Mouse (Mus musculus) CH12.LX (cell line): ENCODE measurements around the gene Olfr589. TPM values are rescaled to one million over a fixed set of nuclear protein-coding genes. Genes with fewer than 3 reads are reported as not detected.

Experiments
- DNase-seq: peaks from one replicate; pipeline ENCODE4 v3.0.0-alpha.2; 2013; ENCODE audit errors: extremely low read depth
- H3K27ac ChIP-seq: 2 replicates; pipeline ENCODE4 v1.5.1; 2012; ENCODE audit warnings: low read depth, mild to moderate bottlenecking, control low read depth, moderate library complexity; ENCODE audit not compliant: insufficient read depth
- H3K27me3 ChIP-seq: replicated peaks from 2 replicates; pipeline ENCODE3; 2012; ENCODE audit warnings: inconsistent platforms
- H3K36me3 ChIP-seq, 2 experiments: replicated peaks in 1 of 2; 2 replicates each; pipeline versions ENCODE3 to v1.6.1; 2012; ENCODE audit warnings: inconsistent platforms in 1 of 2, low read length in 1 of 2, mild to moderate bottlenecking in 1 of 2, mixed read lengths in 1 of 2, moderate library complexity in 1 of 2; ENCODE audit not compliant: control insufficient read depth in 1 of 2, insufficient read depth in 1 of 2
- H3K4me1 ChIP-seq, 2 experiments: 2 replicates each; pipeline ENCODE4 v1.6.1; 2012; ENCODE audit warnings: inconsistent platforms in 1 of 2, moderate library complexity in 1 of 2; ENCODE audit not compliant: insufficient read depth in 2 of 2, control insufficient read depth in 1 of 2
- H3K4me2 ChIP-seq: 2 replicates; pipeline ENCODE4 v1.6.1; 2012; ENCODE audit warnings: low read depth, mild to moderate bottlenecking, control low read depth; ENCODE audit not compliant: poor library complexity, insufficient read depth, severe bottlenecking
- H3K4me3 ChIP-seq, 3 experiments: fragments of 150-350 bp in 1 of 3; sonication (generic) in 1 of 3; replicated peaks in 1 of 3; 2 replicates each; pipeline versions ENCODE3 to v1.5.1; 2011 to 2012; ENCODE audit warnings: low read depth in 2 of 3, low read length in 2 of 3, mild to moderate bottlenecking in 2 of 3, moderate library complexity in 2 of 3, control low read depth in 1 of 3, improper control_type of control experiment in 1 of 3, inconsistent platforms in 1 of 3, mixed read lengths in 1 of 3; ENCODE audit not compliant: poor library complexity in 1 of 3
- H3K79me2 ChIP-seq: replicated peaks from 2 replicates; pipeline ENCODE4 v1.6.1; 2012; ENCODE audit warnings: mild to moderate bottlenecking, moderate library complexity; ENCODE audit not compliant: control insufficient read depth, poor library complexity, insufficient read depth, severe bottlenecking; ENCODE audit errors: extremely low read depth
- H3K9ac ChIP-seq: 2 replicates; pipeline ENCODE4 v1.6.1; 2012; ENCODE audit warnings: low read depth, mild to moderate bottlenecking, control low read depth, moderate library complexity; ENCODE audit not compliant: insufficient read depth
- H3K9me3 ChIP-seq: replicated peaks from 2 replicates; pipeline ENCODE3; 2012; ENCODE audit warnings: low read length, inconsistent platforms, mixed read lengths
- CTCF ChIP-seq, 2 experiments: IDR thresholded peaks in 1 of 2; conservative IDR thresholded peaks in 1 of 2; 2 replicates each; pipeline ENCODE4 v1.5.1; 2011 to 2012; ENCODE audit warnings: low read depth in 2 of 2, low read length in 2 of 2, improper control_type of control experiment in 1 of 2, inconsistent platforms in 1 of 2, mild to moderate bottlenecking in 1 of 2, moderate library complexity in 1 of 2
- E2F4 ChIP-seq: IDR thresholded peaks from 2 replicates; pipeline ENCODE4 v1.6.1; 2011; ENCODE audit warnings: low read depth, low read length, improper control_type of control experiment; ENCODE audit not compliant: insufficient replicate concordance
- NRF1 ChIP-seq: IDR thresholded peaks from 2 replicates; pipeline ENCODE4 v1.6.1; 2014; ENCODE audit warnings: low read depth, mild to moderate bottlenecking, inconsistent platforms, low read length, improper control_type of control experiment, moderate library complexity
- RAD21 ChIP-seq: IDR thresholded peaks from 2 replicates; pipeline ENCODE4 v1.6.1; 2011; ENCODE audit warnings: low read depth, mild to moderate bottlenecking, low read length, improper control_type of control experiment, moderate library complexity
- ZC3H11A ChIP-seq: IDR thresholded peaks from 2 replicates; pipeline ENCODE4 v1.6.1; 2012; ENCODE audit warnings: low read depth, mild to moderate bottlenecking, inconsistent platforms, low read length, improper control_type of control experiment
- dilution Hi-C: fragments of 300-500 bp; cut with MboI; formaldehyde crosslinking; loops from 2 replicates; pipeline ENCODE4 v1.14.3; 2020; ENCODE audit warnings: low sequenced_read_pairs; ENCODE audit not compliant: extremely low pct_unique_long_range_greater_than_20kb, extremely low pct_ligation_motif_present
- in situ Hi-C: fragments of 300-500 bp; cut with MboI; formaldehyde crosslinking; loops from 3 replicates; pipeline ENCODE4 v1.14.3; 2019; ENCODE audit warnings: low sequenced_read_pairs, low pct_ligation_motif_present, low pct_unique_long_range_greater_than_20kb, mixed read lengths
- polyA plus RNA-seq: library from polyadenylated mRNA; unstranded; fragments of >175 nt; gene quantifications from 2 replicates; pipeline ENCODE4 v1.2.1, GENCODE M21; 2012; ENCODE audit warnings: low read depth; ENCODE audit not compliant: insufficient read length
- total RNA-seq, 2 experiments: library from RNA; depleted of rRNA; stranded (reverse); fragments of 300-350 nt in 1 of 2; fragments of >200 nt in 1 of 2; gene quantifications; 2 replicates each; pipeline ENCODE4 v1.2.3; 2012 to 2014

The Olfr589 gene
- total and polyA plus RNA-seq, 3 experiments: not detected

DNA sequence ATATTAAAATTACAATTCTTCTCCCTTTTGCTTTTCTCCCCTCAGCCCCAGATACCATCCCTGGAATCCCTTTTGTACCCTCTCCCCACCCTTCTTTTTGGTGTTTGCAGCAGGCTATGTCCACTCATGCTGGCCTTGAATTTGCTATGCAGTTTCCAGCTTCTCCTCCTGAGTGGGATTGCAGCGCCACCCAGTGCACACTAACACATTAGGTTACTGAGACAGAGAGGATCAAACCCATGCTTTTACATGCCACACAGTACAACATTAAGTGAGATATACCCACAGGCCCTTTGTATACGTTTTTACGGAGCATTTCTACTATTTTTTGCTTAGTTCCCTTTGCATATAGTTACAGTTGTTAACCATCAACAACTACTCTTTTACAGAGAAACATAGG is 36.8 kb downstream of the Olfr589 start:
- no peaks in the 10 kb centered on the region for H3K79me2 ChIP-seq
- H3K36me3 ChIP-seq: no peaks in the 10 kb centered on the region
- no peak overlapping the region for H3K4me3 ChIP-seq
- no peak overlapping the region for H3K4me2 ChIP-seq
- in situ Hi-C loops: no loop called here
- no peaks in the 10 kb centered on the region for H3K4me1 ChIP-seq
- TF ChIP-seq E2F4: no peak
- peak in 1 of 2 experiments; percentile 35; a peak in 2 of 4 replicates for TF ChIP-seq CTCF (conservative IDR thresholded peaks at IDR 0.05 in 1 of 2, IDR thresholded peaks at IDR 0.05 in 1 of 2; ENCODE audit: low read depth in 2 of 2, low read length in 2 of 2)
- peak; percentile 42 for TF ChIP-seq RAD21
- no peak for TF ChIP-seq NRF1
- TF ChIP-seq ZC3H11A: no peak
- no peaks in the 10 kb centered on the region for H3K27me3 ChIP-seq
- dilution Hi-C loops: no loop called here
- H3K9me3 ChIP-seq: no peaks in the 10 kb centered on the region
- no peak overlapping the region for H3K27ac ChIP-seq
- H3K9ac ChIP-seq: no peak overlapping the region
- DNase-seq: peak; percentile 27

Other genes with a start within 250 kb of the Olfr589 start
Only the 20 nearest of the 26 such genes appear.
- gene Olfr575, start 197.6 kb downstream of the Olfr589 start, total RNA-seq (2012; rRNA removed): not detected in 2 replicates
- not detected in 2 replicates for gene Olfr575, start 197.6 kb downstream of the Olfr589 start, total RNA-seq (2014; rRNA removed)
- gene Olfr575, start 197.6 kb downstream of the Olfr589 start, polyA plus RNA-seq: not detected in 2 replicates
- not detected in 2 replicates for gene Olfr576, start 193.7 kb downstream of the Olfr589 start, total RNA-seq (2012; rRNA removed)
- not detected in 2 replicates for gene Olfr576, start 193.7 kb downstream of the Olfr589 start, total RNA-seq (2014; rRNA removed)
- gene Olfr576, start 193.7 kb downstream of the Olfr589 start, polyA plus RNA-seq: not detected in 2 replicates
- gene Olfr577, start 180.4 kb downstream of the Olfr589 start, total RNA-seq (2012; rRNA removed): not detected in 2 replicates
- gene Olfr577, start 180.4 kb downstream of the Olfr589 start, total RNA-seq (2014; rRNA removed): not detected in 2 replicates
- not detected in 2 replicates for gene Olfr577, start 180.4 kb downstream of the Olfr589 start, polyA plus RNA-seq
- not detected in 2 replicates for gene Olfr578, start 167.0 kb downstream of the Olfr589 start, total RNA-seq (2012; rRNA removed)
- not detected in 2 replicates for gene Olfr578, start 167.0 kb downstream of the Olfr589 start, total RNA-seq (2014; rRNA removed)
- not detected in 2 replicates for gene Olfr578, start 167.0 kb downstream of the Olfr589 start, polyA plus RNA-seq
- not detected in 2 replicates for gene Olfr582, start 118.3 kb downstream of the Olfr589 start, total RNA-seq (2012; rRNA removed)
- gene Olfr582, start 118.3 kb downstream of the Olfr589 start, total RNA-seq (2014; rRNA removed): not detected in 2 replicates
- not detected in 2 replicates for gene Olfr582, start 118.3 kb downstream of the Olfr589 start, polyA plus RNA-seq
- not detected in 2 replicates for gene Olfr583, start 105.1 kb downstream of the Olfr589 start, total RNA-seq (2012; rRNA removed)
- gene Olfr583, start 105.1 kb downstream of the Olfr589 start, total RNA-seq (2014; rRNA removed): not detected in 2 replicates
- not detected in 2 replicates for gene Olfr583, start 105.1 kb downstream of the Olfr589 start, polyA plus RNA-seq
- not detected in 2 replicates for gene Olfr584, start 74.5 kb downstream of the Olfr589 start, total RNA-seq (2012; rRNA removed)
- not detected in 2 replicates for gene Olfr584, start 74.5 kb downstream of the Olfr589 start, total RNA-seq (2014; rRNA removed)
- not detected in 2 replicates for gene Olfr584, start 74.5 kb downstream of the Olfr589 start, polyA plus RNA-seq
- gene Olfr585, start 58.6 kb downstream of the Olfr589 start, total RNA-seq (2012; rRNA removed): not detected in 2 replicates
- gene Olfr585, start 58.6 kb downstream of the Olfr589 start, total RNA-seq (2014; rRNA removed): not detected in 2 replicates
- gene Olfr585, start 58.6 kb downstream of the Olfr589 start, polyA plus RNA-seq: not detected in 2 replicates
- not detected in 2 replicates for gene Olfr586, start 30.7 kb downstream of the Olfr589 start, total RNA-seq (2012; rRNA removed)
- not detected in 2 replicates for gene Olfr586, start 30.7 kb downstream of the Olfr589 start, total RNA-seq (2014; rRNA removed)
- gene Olfr586, start 30.7 kb downstream of the Olfr589 start, polyA plus RNA-seq: not detected in 2 replicates
- not detected in 2 replicates for gene Olfr588-ps1, start 15.5 kb downstream of the Olfr589 start, total RNA-seq (2012; rRNA removed)
- not detected in 2 replicates for gene Olfr588-ps1, start 15.5 kb downstream of the Olfr589 start, total RNA-seq (2014; rRNA removed)
- not detected in 2 replicates for gene Olfr588-ps1, start 15.5 kb downstream of the Olfr589 start, polyA plus RNA-seq
- gene Olfr591, start 22.0 kb upstream of the Olfr589 start, total RNA-seq (2012; rRNA removed): not detected in 2 replicates
- gene Olfr591, start 22.0 kb upstream of the Olfr589 start, total RNA-seq (2014; rRNA removed): not detected in 2 replicates
- not detected in 2 replicates for gene Olfr591, start 22.0 kb upstream of the Olfr589 start, polyA plus RNA-seq
- not detected in 2 replicates for gene Olfr592, start 28.4 kb upstream of the Olfr589 start, total RNA-seq (2012; rRNA removed)
- not detected in 2 replicates for gene Olfr592, start 28.4 kb upstream of the Olfr589 start, total RNA-seq (2014; rRNA removed)
- not detected in 2 replicates for gene Olfr592, start 28.4 kb upstream of the Olfr589 start, polyA plus RNA-seq
- not detected in 2 replicates for gene Olfr593, start 55.5 kb upstream of the Olfr589 start, total RNA-seq (2012; rRNA removed)
- not detected in 2 replicates for gene Olfr593, start 55.5 kb upstream of the Olfr589 start, total RNA-seq (2014; rRNA removed)
- not detected in 2 replicates for gene Olfr593, start 55.5 kb upstream of the Olfr589 start, polyA plus RNA-seq
- not detected in 2 replicates for gene Olfr594, start 60.6 kb upstream of the Olfr589 start, total RNA-seq (2012; rRNA removed)
- gene Olfr594, start 60.6 kb upstream of the Olfr589 start, total RNA-seq (2014; rRNA removed): not detected in 2 replicates
- gene Olfr594, start 60.6 kb upstream of the Olfr589 start, polyA plus RNA-seq: not detected in 2 replicates
- not detected in 2 replicates for gene Usp17ld, start 96.1 kb upstream of the Olfr589 start, total RNA-seq (2012; rRNA removed)
- gene Usp17ld, start 96.1 kb upstream of the Olfr589 start, total RNA-seq (2014; rRNA removed): not detected in 2 replicates
- gene Usp17ld, start 96.1 kb upstream of the Olfr589 start, polyA plus RNA-seq: not detected in 2 replicates
- gene Olfr596, start 149.3 kb upstream of the Olfr589 start, total RNA-seq (2012; rRNA removed): not detected in 2 replicates
- not detected in 2 replicates for gene Olfr596, start 149.3 kb upstream of the Olfr589 start, total RNA-seq (2014; rRNA removed)
- not detected in 2 replicates for gene Olfr596, start 149.3 kb upstream of the Olfr589 start, polyA plus RNA-seq
- not detected in 2 replicates for gene Olfr597, start 160.0 kb upstream of the Olfr589 start, total RNA-seq (2012; rRNA removed)
- gene Olfr597, start 160.0 kb upstream of the Olfr589 start, total RNA-seq (2014; rRNA removed): not detected in 2 replicates
- not detected in 2 replicates for gene Olfr597, start 160.0 kb upstream of the Olfr589 start, polyA plus RNA-seq
- not detected in 2 replicates for gene Olfr598, start 167.2 kb upstream of the Olfr589 start, total RNA-seq (2012; rRNA removed)
- gene Olfr598, start 167.2 kb upstream of the Olfr589 start, total RNA-seq (2014; rRNA removed): not detected in 2 replicates
- not detected in 2 replicates for gene Olfr598, start 167.2 kb upstream of the Olfr589 start, polyA plus RNA-seq
- gene Olfr599, start 179.6 kb upstream of the Olfr589 start, total RNA-seq (2012; rRNA removed): not detected in 2 replicates
- gene Olfr599, start 179.6 kb upstream of the Olfr589 start, total RNA-seq (2014; rRNA removed): not detected in 2 replicates
- gene Olfr599, start 179.6 kb upstream of the Olfr589 start, polyA plus RNA-seq: not detected in 2 replicates
- not detected in 2 replicates for gene Olfr600, start 193.3 kb upstream of the Olfr589 start, total RNA-seq (2012; rRNA removed)
- not detected in 2 replicates for gene Olfr600, start 193.3 kb upstream of the Olfr589 start, total RNA-seq (2014; rRNA removed)
- gene Olfr600, start 193.3 kb upstream of the Olfr589 start, polyA plus RNA-seq: not detected in 2 replicates